Mouse (Mus musculus) kidney, embryonic 16.5 days (tissue): ENCODE results near the gene Cux1. TPM values are rescaled to one million over a fixed set of nuclear protein-coding genes. Genes with fewer than 3 reads are reported as not detected.
A peak's percentile ranks its signal among the peaks of the same experiment; 100 is the strongest.

Experiments used
- ATAC-seq: fragments of 200-750 bp; cut with Nextera tagmentation; 2 replicates; pipeline ENCODE4 v1.8.0; 2017; ENCODE audit warnings: moderate TSS enrichment; ENCODE audit not compliant: low FRiP score, low TSS enrichment
- H3K27ac ChIP-seq: fragments of 300-500 bp; sonication (generic); 2 replicates; pipeline ENCODE4 v1.5.1; 2014; ENCODE audit warnings: low read length
- H3K27me3 ChIP-seq: fragments of 300-500 bp; sonication (generic); 2 replicates; pipeline ENCODE4 v1.6.1; 2014; ENCODE audit warnings: low read length, control low read depth, mixed read lengths; ENCODE audit not compliant: insufficient read depth
- H3K36me3 ChIP-seq: fragments of 300-500 bp; sonication (generic); 2 replicates; pipeline ENCODE4 v1.6.1; 2014; ENCODE audit warnings: low read length, control low read depth, mixed read lengths; ENCODE audit not compliant: insufficient read depth
- H3K4me1 ChIP-seq: fragments of 300-500 bp; sonication (generic); 2 replicates; pipeline ENCODE4 v1.6.1; 2014; ENCODE audit warnings: low read length, control low read depth, mixed read lengths; ENCODE audit not compliant: insufficient read depth
- H3K4me2 ChIP-seq: fragments of 300-500 bp; sonication (generic); replicated peaks from 2 replicates; pipeline ENCODE4 v1.6.1; 2014; ENCODE audit warnings: low read depth, low read length
- H3K4me3 ChIP-seq: fragments of 300-500 bp; sonication (generic); 2 replicates; pipeline ENCODE4 v1.5.1; 2014; ENCODE audit warnings: mild to moderate bottlenecking, low read length
- H3K9ac ChIP-seq: fragments of 300-500 bp; sonication (generic); replicated peaks from 2 replicates; pipeline ENCODE4 v1.6.1; 2014; ENCODE audit warnings: low read length
- H3K9me3 ChIP-seq: fragments of 300-500 bp; sonication (generic); 2 replicates; pipeline ENCODE4 v1.6.1; 2016; ENCODE audit warnings: low read length, control low read depth
- WGBS: fragments of 180-500 bp; shearing (Covaris S2); extraction: QIAGEN DNeasy Blood & Tissue Kit; methylation state at CpG from one replicate; pipeline ENCODE4 v1.1.7; 2014; 5-methylcytosine and 5-hydroxymethylcytosine counted together
- polyA plus RNA-seq: library from polyadenylated mRNA; unstranded; fragments of >200 nt; fragmentation: Nextera tagmentation; extraction: Ambion mirVana; gene quantifications from 2 replicates; pipeline ENCODE4 v1.2.1, GENCODE M21; 2015

Gene Cux1
- polyA plus RNA-seq, 1 experiment from 2014 or later = 110 TPM

DNA sequence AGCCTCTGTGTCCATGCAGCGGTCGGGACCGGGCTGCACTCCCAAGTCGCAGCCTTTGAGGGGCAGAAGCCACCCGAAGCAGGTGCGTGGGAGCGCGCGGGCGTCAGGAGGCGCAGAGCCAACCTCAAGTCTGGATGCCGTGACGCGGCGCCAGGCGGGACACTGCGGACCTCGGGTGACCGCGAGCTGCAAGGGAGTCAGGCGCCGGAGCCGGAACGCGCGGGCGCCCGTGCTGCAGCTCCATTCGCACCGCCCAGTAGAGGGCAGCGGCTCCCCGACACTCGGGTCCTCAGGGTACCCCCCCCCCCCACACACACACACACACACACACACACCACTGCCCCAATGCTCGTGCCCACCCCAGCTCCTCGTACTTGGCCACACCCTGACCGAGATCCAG lies 1.5 kb upstream of the Cux1 start:
- under 1% methylated on average over 33 of the region's 36 CpGs for WGBS
- 0 out of 2 replicates have a peak, but pooled peaks have one; percentile 7 for ATAC-seq
- Histone ChIP-seq H3K4me2 (peak overlapping the region; percentile 78), H3K9me3 (no peaks in the 10 kb centered on the region), H3K4me3 (peak overlapping the region; percentile 99), H3K27me3 (peaks cover 8% of the 10 kb centered on the region), H3K36me3 (no peaks in the 10 kb centered on the region), H3K9ac (peak overlapping the region; percentile 97), H3K27ac (no peak overlapping the region), H3K4me1 (peaks cover 19% of the 10 kb centered on the region)

DNA sequence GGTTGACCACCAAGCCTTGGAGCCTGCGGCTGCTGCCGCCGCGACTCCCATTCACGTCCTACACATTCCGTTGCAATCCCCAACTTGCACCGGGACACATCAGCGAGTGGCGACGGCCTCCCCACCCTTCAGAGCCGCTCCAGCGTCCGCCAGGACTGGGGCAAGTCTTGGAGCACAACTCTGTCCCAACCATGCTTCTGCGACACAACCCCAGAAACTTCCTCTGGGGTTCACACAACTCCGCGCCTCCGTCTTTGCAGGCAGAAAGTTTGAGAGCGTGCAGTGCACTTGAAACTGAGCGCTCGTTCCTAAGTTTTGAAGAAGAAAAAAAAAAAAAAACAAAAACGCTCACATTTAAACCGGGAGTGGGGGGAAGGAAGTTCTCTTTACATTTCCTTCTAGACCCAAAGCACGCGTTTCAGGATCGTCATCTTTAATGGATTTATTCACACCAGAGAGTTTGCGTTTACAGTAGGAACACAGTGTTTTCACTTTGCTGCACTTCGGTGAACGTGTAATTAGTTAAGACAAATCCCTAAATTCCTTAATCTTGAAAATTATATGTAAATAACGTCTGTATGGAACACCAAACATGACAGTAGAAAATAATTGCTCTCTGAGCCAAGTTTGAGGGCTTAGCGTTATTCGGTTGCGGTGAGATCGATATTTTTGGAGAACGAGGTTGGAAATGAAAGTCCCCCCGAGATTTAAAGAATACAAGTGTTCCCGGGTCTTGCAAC lies 906 bp upstream of the Cux1 start:
- H3K9me3 ChIP-seq = no peaks in the 10 kb centered on the region
- H3K4me3 ChIP-seq = peak overlapping the region; percentile 99
- peaks cover 24% of the 10 kb centered on the region for H3K4me1 ChIP-seq
- H3K36me3 ChIP-seq = no peaks in the 10 kb centered on the region
- peak overlapping the region; percentile 90; the same call in 1 of the 2 replicates for H3K27ac ChIP-seq
- ATAC-seq = no peak; the same call in 1 of the 2 replicates
- peak overlapping the region; percentile 97 for H3K9ac ChIP-seq
- peak overlapping the region; percentile 78 for H3K4me2 ChIP-seq
- under 1% methylated on average over 36 of the region's 36 CpGs for WGBS
- H3K27me3 ChIP-seq = peaks cover 8% of the 10 kb centered on the region

DNA sequence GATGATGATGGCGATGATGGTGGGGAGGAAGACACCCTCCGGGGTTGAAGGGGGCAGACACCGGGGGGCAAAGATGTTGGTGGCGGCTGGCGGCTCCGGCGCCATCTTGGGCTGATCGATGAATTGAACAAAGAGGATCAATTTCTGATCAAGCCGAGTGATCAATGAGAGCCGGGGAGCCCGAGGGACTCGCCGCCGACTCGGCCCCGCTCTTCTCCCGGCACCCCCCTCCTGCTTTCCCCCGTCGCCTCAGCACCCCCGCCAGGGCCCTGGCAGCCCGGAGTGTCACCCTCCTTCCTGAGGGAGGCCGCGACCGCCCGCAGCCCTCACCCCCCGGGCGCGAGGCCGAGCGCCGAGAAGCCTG lies 496 bp downstream of the Cux1 start:
- 1% methylated on average over 25 of the region's 31 CpGs for WGBS
- H3K9ac ChIP-seq = peak overlapping the region; percentile 97
- peak overlapping the region; percentile 78 for H3K4me2 ChIP-seq
- no peaks in the 10 kb centered on the region for H3K36me3 ChIP-seq
- peaks cover 8% of the 10 kb centered on the region for H3K27me3 ChIP-seq
- peak; percentile 39 for ATAC-seq
- no peaks in the 10 kb centered on the region for H3K9me3 ChIP-seq
- H3K4me1 ChIP-seq = peaks cover 35% of the 10 kb centered on the region
- H3K27ac ChIP-seq = peak overlapping the region; percentile 90
- peak overlapping the region; percentile 99 for H3K4me3 ChIP-seq

DNA sequence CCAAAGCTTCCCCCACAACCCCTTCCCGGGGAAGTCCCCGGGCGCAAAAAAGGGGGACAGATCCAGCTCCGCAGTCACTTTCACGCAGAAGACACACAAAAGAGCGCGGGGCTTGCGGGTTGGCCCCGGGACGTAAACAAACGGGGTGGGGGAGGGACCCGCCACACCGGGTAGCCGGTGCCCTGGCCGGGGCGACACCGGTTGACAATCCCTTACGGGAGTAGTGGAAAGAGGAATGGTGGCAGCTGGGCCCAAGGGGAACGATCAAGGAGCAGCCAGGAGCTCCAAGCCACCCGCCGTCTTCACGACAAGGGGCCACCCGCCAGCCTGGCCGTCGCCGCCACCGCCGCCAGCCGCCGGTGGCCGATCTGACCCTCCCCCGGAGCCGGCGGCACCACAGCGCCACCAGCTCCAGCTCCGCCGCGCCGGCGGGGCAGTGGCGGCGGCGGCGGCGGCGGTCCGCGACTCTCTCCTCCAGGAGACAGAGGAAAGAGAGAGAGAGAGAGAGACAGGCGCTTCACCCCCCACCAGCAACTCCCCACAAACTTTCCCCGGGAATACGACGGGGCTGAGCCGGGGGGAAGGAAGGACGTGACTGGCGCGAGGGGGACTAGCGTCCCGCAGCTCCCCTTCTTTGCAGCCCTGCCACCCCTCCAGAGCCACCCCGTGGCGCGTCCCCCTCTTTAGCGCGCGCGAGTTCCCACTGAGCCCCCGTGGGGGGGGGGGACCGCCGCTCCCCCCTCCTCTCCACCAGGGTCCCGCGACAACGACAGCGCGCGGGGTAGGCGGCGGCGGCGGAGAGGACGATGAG lies 1.1 kb downstream of the Cux1 start:
- WGBS = under 1% methylated on average over 52 of the region's 79 CpGs
- peak; percentile 37 for ATAC-seq
- H3K27ac ChIP-seq = peak overlapping the region; percentile 90

DNA sequence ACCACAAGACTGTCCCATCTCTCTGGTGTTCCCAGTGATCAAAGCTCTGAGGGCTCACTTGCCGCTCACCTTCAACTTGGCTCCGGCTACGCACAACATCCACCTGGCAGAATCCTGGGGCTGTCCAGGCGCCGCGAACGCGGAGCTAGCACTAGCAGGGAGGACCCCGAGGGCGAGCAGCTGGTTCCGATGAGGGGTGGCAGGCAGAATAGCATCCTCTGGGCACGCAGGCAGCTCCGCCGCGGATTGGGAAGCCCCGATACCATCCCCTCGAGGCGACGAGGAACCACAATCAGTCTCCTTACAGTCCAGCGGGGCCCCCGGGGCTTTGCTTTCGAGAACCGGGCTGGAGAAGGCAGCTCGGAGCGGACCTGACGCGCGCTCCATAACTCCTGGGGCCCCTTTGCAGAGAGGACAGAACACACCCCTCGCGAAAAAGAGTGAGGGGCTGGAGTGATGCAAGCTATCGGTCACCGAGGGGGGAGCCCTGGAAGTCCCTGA lies 1.9 kb downstream of the Cux1 start:
- Histone ChIP-seq H3K4me1 (peaks cover 45% of the 10 kb centered on the region), H3K9me3 (no peaks in the 10 kb centered on the region), H3K4me3 (peak overlapping the region; percentile 99), H3K4me2 (peak overlapping the region; percentile 78), H3K27ac (peak overlapping the region; percentile 90), H3K9ac (peak overlapping the region; percentile 97), H3K27me3 (peaks cover 6% of the 10 kb centered on the region; the same call in 1 of the 2 replicates), H3K36me3 (no peaks in the 10 kb centered on the region)
- no peak for ATAC-seq
- under 1% methylated on average over 32 of the region's 32 CpGs for WGBS

More for the DNA sequence above, 1.1 kb downstream of the Cux1 start:
- Histone ChIP-seq H3K4me2 (peak overlapping the region; percentile 78), H3K4me1 (peaks cover 37% of the 10 kb centered on the region), H3K36me3 (no peaks in the 10 kb centered on the region), H3K9me3 (no peaks in the 10 kb centered on the region), H3K4me3 (peak overlapping the region; percentile 99), H3K27me3 (peaks cover 8% of the 10 kb centered on the region; the same call in 1 of the 2 replicates), H3K9ac (peak overlapping the region; percentile 97)

DNA sequence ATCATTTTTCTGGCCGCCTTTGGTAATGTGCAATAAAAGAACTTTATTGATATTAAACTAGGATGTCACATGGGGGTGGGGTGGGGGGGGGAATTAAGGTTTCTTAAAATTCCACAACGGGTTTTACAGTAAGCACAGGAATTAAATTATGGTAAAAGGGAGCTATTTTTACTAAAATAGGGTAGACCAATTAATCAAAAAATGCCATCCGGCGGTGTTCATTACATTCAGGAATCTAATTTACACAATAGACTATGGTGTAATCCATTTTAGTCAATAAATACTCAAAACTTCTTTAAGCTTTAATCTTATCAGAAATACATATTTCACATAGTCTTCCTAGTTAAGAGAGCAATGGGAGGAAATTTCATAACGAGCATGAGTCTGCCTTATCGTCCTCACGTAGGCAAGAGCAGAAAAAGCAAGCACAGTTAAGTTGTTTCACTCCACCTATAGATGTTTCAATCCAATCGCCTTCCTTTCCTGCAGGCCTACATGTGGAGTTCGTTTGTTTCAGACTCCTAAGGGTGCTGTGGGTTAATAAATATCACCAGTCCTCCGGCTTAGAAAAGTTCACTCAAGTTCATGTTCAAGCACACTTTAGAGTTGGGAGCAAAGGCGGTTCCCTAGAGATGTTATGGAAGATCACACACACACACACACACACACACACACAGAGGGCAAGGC lies 2.5 kb downstream of the Cux1 start:
- Histone ChIP-seq H3K27me3 (peaks cover 2% of the 10 kb centered on the region; the same call in 1 of the 2 replicates), H3K4me2 (peak overlapping the region; percentile 78), H3K36me3 (no peaks in the 10 kb centered on the region), H3K4me1 (peaks cover 49% of the 10 kb centered on the region), H3K4me3 (peak overlapping the region; percentile 99), H3K27ac (peak overlapping the region; percentile 90), H3K9me3 (no peaks in the 10 kb centered on the region), H3K9ac (peak overlapping the region; percentile 97)
- WGBS = 32% methylated on average over 11 of the region's 11 CpGs
- no peak for ATAC-seq

DNA sequence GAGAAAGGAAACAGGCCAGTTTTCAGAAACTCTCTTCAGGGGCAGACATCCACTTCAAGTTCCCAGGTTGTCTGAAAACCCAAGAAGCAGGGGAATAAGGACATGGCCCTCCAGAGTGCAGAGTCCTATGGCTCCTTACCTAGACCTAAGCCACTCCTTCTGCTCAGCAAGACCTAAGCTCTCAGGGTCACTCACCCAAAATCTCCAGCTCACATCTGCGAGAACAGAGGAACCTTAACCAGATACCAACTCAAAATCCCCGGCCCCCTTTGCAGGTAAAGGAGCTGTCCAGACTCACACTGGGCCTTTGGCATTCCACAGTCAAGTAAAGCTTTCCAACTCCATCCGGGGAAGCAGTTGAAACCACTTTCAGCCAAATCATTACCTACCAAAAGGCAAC lies 3.3 kb downstream of the Cux1 start:
- Histone ChIP-seq H3K4me3 (no peak overlapping the region), H3K4me2 (peak overlapping the region; percentile 78), H3K9ac (no peak overlapping the region), H3K9me3 (no peaks in the 10 kb centered on the region), H3K27me3 (no peaks in the 10 kb centered on the region), H3K36me3 (no peaks in the 10 kb centered on the region), H3K4me1 (peaks cover 54% of the 10 kb centered on the region), H3K27ac (no peak overlapping the region)
- 56% methylated on average over 3 of the region's 3 CpGs for WGBS
- ATAC-seq = no peak

DNA sequence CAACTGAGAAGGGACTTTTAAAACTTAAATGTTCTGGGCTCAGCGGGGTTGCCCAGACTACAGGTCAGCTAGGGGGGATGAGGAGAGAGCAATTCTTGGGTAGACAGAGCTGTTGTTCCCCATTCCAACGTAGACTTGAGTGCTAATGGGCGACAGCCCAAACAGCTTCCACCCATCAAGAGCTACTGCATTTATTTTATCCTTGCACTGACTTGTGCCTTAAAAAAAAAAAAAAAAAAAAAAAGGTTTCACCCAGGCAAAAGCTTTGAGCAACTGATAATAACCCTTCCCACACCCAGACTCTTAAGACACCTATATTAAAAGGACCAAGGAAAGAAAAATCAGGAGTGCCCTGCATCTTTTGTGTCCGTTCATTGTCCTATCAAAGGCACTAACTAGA lies 4.2 kb downstream of the Cux1 start:
- Histone ChIP-seq H3K27ac (no peak overlapping the region), H3K4me2 (no peak overlapping the region), H3K9me3 (no peaks in the 10 kb centered on the region), H3K4me3 (no peak overlapping the region), H3K27me3 (no peaks in the 10 kb centered on the region), H3K9ac (no peak overlapping the region), H3K36me3 (no peaks in the 10 kb centered on the region), H3K4me1 (peaks cover 53% of the 10 kb centered on the region)
- no peak for ATAC-seq
- WGBS = 55% methylated on average over 4 of the region's 4 CpGs

DNA sequence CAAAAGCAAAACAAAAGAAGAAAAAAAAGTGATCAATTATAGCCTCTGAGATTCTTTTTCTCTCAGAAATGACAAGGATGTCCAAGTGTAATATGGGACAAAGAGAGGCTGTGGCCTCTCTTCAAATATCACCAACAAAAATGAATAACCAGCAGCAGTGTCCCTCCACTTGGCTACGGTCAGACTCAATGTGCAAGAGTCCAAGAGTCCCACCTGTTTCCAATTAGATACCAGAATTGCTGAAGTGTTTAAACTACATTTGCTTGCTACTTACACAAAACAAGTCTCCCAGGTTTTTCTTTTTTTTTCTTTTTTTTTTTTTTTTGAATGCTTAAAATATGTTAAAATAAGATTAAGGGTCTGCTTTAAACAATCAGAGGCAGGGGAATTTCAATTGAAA lies 5.1 kb downstream of the Cux1 start:
- H3K4me3 ChIP-seq = no peak overlapping the region
- no peaks in the 10 kb centered on the region for H3K27me3 ChIP-seq
- no peak for ATAC-seq
- peaks cover 58% of the 10 kb centered on the region for H3K4me1 ChIP-seq
- H3K9me3 ChIP-seq = no peaks in the 10 kb centered on the region
- no peak overlapping the region for H3K4me2 ChIP-seq
- no peak overlapping the region for H3K27ac ChIP-seq
- 50% methylated on average over 1 of the region's 1 CpGs for WGBS
- no peak overlapping the region for H3K9ac ChIP-seq
- H3K36me3 ChIP-seq = no peaks in the 10 kb centered on the region
